Mouse (Mus musculus) ovary, postnatal 10 days (tissue): ENCODE data around the gene Ric1.

Experiments
- DNase-seq: peaks from one replicate; pipeline ENCODE4 v3.0.0; 2022; ENCODE audit warnings: low spot score

Gene Ric1

DNA sequence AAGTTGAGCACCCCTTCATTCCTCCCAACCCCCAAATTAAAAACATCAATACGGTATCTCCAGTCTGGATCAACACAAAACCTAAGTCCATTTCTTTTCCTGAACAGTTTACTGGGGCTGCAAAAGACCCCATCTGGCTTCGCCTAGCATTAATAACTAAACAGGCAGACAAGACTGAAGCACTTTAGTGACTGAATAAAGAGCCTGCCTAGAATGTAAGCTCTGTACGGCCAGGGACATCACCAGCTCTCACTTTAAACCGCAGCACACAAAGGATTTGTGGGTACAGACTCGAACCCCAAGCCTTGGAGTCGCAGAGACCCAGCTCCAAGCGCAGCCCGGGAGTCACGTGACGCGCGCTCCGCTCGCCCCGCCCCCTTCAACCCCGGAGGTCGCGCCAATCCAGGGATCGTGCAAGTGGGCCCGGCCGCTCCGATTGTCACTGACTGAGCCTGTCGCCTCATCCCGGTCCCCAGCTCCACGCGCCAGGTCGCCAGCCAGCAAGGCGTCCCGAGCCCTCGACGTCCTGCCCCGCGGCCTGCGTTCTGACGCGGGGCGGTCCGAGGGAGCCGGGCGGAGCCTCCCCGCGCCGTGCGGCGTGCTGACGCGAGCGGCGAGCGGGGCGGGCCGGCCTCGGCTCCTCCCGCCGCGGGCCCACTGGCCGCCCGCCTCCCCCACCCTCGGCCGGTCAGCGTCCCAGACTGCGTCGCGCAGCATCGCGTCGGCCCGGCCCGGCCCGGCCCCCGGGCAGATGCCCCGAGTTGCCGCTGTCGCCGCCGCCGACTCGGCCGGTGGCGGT, at the start of gene Ric1:
Gene Ric1 (plus strand): TSS at position 646 of the 799 bp plus-strand sequence.
- DNase-seq, result peak; percentile 91

DNA sequence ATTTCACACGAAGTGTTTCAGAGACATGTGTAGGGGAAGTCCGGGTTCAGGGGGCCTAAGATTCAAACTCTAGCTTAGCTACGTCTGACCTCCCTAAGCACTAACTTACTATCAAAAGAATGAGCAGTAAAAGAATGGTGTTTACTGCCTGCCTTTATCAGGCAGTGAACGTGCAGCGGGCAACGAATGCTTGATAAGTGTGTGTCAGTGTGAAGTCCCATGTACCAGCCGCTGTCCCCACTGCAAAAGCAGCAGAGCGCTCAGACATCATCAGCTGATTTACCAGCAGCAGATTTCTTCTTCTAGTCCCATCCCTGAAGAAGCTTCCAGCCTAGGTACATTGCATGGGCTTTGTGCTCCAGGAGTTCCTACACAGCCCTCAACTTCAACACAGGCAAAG, 49.7 kb upstream of the Ric1 start:
- no peak for DNase-seq

DNA sequence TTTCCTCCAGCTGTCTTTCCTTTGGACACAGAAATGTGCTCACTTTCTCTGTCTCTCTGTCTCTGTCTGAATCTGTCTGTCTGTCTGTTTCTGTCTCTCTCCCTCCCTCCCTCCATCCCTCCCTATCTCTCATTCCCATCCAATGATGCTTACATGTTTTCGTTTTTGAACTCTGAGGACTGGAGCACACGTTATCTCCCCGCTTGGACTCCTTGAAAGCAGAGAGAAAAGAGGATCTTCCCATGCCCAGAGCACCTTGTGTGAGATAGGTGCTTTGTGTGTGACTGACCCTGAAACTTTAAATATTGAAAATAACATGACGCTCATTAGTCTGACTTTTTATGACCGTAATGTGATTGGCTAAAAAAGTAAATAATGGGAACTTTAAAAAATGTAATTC, 49.1 kb upstream of the Ric1 start:
- no peak for DNase-seq

DNA sequence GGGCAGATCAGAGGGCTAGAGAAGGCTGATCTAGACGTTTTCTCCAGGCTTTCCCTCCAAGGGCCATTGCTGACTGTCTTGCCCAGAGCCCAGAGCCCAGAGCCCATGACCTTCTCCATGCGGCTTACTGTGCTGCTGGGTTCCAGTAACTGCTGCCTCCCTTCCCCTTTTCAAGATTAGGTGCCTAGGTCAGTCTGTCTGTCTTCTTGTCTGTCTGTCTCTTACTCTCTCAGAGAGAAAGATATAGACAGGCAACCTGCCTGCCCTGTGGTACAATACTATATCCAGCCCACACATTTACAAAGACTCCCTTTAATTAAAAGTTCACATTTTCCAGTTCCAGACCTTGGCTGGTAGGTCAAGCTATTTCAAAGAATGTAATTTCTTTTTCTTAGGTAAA, 47.3 kb upstream of the Ric1 start:
- no peak for DNase-seq

DNA sequence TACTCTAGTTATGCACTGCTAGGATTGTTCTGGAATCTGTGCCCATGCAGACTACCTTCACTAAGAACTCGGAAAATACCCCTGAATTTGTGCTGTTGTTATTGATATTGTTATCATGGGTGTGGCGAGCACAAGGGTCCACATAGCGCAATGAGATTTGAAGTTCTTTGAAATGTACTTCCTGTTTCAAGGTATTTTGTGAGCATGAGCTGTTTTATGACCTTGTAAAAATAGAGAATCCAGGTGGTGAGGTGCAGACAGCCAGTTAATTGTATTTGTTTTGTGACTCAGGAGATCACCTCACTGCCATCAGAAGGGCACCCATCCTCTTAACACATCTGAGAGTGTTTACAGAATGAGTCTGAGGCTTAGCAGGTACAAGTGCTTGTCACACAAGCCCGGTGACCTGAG, 46.9 kb upstream of the Ric1 start:
- no peak for DNase-seq

DNA sequence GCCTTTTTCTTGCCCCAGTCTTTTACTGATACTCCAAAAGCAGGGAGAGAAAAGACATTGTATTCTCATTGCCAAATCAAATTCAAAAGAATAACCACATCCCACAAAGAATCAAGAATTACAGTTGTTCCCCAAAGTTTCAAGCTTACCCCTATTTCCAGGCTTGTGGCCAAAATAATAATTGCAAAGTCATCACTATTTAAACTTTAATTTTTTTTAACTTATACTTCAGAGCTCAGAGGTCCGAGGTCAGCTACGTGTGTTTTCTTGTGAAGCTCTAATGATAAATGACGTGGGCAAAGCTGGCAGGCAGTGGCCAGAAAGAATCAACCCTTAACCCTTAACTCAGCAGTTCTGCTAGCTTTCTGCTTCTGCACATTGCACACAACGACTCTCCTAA, 43.5 kb upstream of the Ric1 start:
- DNase-seq, result no peak

DNA sequence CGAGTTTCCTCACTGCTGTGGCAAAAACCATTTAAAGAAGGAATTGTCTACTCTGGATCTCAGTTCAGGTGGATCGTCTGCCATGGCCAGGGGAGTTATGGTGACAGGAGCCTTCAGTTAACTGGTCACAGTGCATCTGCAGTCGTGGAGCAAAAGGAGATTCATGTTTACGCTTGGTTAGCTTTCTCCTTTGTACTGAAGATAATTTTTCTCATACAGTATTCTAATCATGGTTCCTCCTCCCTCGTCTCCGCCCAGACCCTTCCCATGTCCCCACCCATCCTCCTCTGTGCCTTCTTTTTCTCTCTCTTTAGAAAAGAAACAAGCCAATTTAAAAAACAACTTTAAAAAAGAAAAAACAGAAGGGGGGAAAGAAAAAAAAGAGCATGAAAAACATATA, 40.5 kb upstream of the Ric1 start:
- no peak for DNase-seq

DNA sequence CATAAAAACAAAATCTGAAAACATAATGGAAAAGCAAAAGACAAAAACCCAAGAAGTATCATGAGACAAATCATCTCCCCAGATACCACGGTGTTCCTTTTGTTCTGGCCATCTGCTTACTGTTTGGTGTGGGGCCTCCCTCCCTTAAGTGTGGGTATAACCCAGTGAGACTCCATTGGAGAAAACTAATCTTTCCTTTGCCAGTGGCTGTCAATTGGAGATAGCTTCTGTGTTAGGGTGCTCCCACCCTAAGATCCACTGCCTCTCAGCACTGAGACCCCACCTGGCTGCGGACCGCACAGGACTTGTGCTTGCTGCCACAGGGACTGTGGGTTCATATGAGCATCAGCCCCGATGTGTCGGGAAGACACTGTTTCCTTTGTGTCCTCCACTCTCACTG, 39.9 kb upstream of the Ric1 start:
- DNase-seq, result no peak

DNA sequence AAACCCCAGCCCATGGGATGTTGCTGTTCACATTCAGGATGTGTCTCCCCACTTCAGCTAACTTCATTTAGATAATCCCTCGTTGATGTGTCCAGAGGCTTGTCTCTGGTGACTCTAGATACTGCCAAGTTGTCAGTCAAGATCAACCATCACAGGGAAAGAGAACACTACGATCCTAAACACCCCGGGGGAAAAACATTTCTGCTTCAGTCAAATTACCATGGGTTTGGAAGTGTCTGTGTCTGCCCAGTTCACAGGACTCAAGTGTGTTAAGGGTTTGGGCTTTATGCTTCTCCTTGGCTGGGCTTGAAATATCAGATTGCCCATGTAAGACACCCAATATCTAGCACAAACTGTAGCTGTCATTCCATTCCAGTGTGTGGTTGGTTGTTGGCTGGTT, 39.4 kb upstream of the Ric1 start:
- no peak for DNase-seq

DNA sequence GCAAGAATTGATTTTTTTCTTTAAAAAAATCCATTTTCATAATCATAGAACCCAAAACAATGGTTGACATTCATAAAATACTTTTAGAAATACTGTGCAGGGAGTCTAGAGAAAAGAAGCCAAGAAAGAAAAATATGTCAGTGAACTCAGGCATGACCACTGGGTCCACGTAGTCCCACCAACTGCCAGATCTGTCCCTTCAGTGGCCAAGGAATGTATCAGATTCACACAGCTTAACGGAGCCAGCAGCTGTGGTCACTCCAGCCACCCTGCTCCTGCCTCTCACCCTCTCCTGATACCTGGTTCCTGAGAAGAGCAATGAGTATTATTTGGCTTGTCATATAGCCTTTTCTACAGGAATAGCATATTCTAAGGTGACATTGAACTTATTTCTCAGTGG, 38.7 kb upstream of the Ric1 start:
- no peak for DNase-seq

DNA sequence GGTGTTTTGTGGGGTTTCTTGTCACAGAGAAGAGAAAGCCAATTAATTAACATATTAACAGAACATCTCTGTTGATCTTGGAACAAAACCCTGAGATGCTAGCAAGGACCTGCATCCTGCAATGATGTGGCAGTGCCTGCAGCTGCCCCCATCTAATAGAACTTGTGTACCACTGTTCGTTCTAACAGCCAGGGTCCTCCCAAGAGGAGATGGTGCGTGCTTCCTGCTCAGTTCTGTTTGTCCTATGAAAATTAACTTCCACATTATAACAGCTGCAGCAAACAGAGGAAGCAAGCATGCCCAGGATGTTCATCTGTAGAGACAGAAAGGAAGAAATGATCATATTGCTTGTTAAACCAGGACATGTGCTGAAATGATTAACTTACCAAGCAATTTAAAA, 37.5 kb upstream of the Ric1 start:
- DNase-seq, result no peak

DNA sequence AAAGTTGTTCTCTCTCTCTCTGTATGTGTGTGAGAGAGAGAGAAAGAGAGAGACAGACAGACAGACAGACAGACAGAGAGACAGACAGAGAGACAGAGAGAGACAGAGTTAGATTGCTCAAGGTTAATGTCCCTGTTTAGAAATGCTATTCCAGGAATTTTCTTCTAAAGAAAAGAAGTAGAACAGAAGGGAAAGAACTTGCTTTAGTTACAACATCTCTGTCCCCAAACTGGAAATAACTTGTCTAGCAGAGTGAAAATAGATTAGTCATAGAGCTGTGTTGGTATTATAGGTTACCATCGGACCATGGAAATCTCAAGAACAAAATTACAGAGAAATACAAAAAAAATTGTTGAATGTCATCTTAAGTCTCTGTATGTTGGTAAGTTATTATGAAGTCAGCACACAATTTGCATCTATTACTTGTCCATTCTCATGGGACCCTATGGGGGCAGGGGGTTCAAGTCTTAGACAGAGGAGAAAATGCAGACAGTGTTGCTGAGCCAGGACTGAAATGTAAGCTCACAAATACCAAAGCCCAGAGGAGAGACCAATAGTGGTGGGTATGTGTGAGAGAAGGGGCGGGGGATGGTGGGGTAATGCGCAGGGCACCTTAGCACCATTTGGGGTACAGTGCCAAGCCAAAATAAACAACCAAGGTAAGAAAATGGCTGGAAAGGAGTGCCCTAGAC, 36.7 kb upstream of the Ric1 start:
- no peak for DNase-seq

DNA sequence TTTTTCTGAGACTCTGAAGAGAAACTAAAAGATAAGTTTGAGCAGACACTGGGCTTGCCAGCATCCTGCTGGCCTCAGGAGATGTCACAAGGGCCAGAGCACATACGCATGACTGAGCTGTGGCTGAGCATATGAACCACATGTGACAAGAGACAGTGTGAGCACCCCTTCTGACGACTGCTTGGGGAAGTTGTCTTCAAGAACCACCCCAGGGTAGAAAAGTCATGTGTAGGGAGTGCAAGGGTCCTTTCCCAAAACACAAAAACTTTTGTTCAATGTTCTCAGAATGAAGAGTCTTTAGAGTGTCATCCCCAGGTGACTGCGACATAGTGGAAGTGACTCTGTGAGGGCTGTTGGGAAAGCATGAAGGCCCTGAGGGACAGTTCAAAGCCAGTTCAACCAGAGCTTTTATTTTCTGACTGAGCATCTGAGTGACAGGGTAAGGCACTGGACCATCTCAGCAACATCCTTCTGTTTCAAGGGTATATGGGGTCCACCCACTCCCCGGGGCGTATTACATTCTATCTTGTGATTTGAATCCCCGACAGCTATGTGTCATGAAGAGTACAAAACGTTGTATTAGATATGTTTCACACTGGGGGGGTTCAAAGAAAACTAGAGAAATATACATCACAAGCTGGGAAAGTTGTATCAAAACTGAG, 35.4 kb upstream of the Ric1 start:
- no peak for DNase-seq

DNA sequence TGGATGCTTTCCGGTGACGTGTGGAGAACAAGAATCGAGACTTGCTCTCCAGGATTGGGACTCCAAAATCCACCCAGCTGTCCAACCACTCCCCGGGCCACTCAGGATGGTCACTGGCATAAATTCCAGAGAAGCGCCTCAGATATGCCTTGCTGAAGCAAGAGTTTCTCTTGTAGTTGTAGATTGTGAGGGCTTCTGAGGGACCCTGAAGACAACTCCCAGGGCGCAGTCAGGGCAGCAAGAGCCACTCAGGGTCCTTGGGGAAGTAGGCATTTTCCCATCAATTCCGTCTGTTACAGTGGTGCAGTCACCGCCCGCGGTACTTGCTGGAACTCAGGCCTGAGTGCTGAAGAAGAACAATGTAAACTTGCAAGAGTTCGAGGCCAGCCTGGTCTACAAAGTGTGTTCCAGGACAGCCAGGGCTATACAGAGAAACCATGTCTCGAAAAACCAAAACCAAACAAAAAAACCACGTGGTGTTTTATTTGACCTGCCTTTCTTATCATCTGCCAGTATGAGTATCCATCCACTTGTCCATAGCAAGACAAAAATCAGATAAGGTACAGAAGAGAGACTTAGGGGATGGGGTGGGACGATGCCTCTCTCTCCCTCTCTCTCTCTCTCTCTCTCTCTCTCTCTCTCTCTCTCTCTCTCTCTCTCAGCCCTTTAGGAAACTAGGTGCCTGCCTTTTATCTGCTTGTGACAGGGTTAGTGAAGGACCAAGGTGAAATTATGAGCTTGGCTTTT, 34.6 kb upstream of the Ric1 start:
- no peak for DNase-seq

DNA sequence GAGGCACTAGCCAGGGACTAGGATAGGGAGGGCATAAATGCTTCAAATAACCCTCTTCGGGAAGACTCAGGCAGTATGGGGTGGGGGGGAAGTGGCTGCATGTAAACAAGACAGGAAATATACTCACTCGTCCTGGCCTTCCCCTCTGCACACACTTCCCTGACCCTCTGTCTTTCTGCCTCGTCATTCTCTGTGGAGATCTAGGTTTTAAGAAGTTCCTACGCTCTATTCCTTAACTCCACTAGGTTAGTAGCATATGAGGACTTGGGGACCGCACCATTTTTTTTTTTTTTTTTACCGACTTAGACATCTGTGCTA, 34.0 kb upstream of the Ric1 start:
- DNase-seq, result no peak

DNA sequence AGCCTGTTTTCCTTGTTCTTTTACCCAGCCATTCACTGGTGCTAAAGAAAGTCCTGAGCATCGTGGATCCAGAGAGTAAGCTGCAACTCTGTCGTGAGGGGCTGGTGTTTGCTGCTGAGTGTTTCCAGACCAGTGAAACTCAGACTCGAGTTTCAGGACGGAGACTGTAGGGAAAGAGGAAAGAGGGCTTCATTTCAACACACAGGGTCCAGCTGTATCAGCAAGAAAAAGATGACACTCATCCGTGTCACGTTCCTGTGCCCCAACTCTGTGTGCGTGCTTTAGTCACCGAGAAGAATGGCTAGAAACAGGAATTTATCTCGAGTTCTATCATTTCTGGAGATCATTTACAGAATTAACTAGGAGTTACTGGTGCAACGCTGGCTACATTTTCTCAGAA, 33.7 kb upstream of the Ric1 start:
- no peak for DNase-seq

DNA sequence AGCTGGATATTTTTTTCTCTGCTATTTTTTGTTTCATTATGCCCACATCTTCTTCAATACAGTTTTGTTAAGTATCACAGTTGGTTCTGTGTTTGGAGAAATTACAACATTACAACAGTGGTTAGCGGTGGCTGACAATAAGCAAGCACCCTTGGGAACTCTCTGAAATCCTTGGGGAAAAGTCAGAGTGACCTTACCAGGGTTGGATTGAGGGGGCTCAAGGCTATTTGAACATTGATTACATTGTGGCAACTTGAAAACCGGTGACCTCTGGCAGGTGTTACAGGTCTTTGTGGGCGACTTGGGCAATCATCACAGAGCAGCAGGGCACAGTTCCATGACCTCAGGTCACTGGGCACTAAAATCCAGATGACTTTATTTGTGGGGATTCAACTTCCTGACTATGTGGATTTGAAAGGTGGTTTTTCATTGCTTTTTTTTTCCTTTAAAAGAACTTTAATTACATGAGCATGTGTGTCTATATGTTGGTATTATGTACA, 32.2 kb upstream of the Ric1 start:
- DNase-seq, result no peak

DNA sequence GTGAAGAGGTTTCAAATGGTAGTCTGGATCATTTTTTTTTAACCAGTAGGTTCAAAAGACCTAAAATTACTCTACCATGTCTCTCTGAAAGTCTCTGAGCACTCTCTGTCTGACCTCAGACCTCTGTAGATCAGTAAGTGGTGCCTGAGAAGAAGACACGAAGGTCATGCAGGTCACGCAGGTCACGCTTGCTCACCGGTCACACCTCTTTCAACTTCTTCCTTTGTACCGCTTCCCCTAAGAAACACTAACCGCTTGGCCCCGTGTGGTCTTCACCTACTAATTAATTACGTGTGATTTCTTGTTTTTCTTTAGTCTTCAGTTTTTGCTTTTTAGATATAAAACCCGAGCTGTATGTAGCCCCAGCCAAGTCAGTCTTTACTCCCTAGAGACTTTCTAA, 30.6 kb upstream of the Ric1 start:
- no peak for DNase-seq

DNA sequence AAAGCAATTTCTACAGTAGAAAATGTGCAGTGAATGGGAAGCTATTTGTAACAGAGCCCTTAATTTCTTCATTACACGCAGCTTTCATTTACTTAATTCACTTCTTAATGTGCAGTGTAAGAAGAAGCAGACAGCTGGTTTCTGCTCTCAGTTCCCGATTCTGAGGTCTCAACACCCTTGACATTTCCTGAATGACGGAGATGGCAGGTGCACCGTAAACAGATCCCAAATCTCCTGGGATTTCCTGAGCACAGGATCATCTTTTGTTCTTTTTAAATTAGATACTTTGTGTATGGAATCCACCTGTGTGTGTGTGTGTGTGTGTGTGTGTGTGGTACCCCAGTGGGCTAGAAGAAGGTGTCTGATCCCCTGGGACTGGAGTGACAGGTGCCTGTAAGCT, 27.6 kb upstream of the Ric1 start:
- no peak for DNase-seq

DNA sequence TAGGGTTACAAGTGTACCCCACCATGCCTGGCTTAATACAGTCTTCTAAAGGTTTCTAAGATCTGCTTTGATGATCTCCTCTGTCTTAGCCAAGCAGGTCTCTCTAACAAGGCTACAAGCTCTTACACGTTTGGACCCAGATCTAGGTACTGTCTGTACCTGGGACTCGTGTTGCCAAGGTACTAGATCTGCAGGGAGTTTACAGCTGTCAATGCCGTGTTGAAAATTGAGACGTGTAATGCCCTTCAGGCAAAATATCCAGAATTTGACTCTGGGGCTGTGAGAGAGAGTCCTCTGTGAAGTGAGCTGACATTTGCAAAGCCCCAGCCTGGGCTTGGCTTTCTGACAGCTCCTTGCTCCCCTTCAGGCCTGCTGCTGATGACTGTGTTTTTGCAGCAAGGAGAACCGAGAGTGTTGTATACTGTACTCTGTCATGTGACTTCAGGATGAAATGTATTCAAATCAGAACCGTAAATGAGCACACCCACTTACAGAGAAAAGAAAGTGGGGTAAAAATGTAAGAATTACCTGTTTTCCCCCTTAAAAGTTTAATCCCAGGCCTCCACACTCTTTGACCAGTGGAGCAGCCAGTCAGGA, 26.0 kb upstream of the Ric1 start:
- DNase-seq, result no peak

DNA sequence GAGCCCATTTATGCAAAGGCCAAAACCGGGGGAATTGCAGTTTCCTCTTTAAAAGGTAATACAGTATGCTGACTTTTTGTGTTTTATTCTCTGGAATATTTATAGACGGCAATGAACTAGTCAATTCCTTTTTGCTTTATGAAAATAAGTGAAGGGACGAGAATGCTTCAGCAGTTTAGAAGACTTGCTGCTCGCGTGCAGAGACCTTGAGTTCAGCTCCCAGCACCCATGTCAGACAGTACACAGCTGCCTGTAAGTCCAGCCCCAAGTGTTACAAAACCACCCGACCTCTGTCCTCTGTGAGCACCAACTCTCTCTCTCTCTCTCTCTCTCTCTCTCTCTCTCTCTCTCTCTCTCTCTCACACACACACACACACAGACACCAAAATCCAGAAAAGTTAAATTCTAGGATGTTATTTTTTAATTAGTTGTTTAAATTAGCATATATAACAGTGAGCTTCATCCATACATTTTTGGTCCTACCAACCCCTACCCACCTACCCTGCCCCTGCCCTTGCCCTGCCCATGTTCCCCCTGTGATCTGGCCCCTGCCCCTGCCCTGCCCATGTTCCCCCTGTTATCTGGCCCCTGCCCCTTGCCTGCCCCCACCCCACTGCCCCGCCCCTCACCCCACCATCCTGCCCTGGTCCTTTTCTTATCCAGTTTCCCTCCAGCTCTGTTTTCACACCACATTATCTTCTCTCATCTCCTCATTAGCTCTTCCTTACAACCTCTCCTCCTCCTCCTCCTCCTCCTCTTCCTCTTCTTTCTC, 25.1 kb upstream of the Ric1 start:
- no peak for DNase-seq
